Mouse (Mus musculus) limb, embryonic 15.5 days (tissue): ENCODE measurements around the gene Hnrnpk. TPM values are rescaled to one million over a fixed set of nuclear protein-coding genes. Genes with fewer than 3 reads are reported as not detected.
"Not testable (repeated sequence)": the region's sequence is repeated elsewhere in the genome, so short reads cannot be mapped to it uniquely, and the experiment has no call there.

Source experiments
- ATAC-seq: fragments of 200-750 bp; cut with Nextera tagmentation; 2 replicates; pipeline ENCODE4 v1.8.0; 2017; ENCODE audit warnings: low read depth, moderate TSS enrichment; ENCODE audit not compliant: insufficient number of reproducible peaks, low FRiP score, low TSS enrichment
- H3K27ac ChIP-seq: fragments of 300-500 bp; sonication (generic); 2 replicates; pipeline ENCODE4 v1.5.1; 2015; ENCODE audit warnings: moderate library complexity, mild to moderate bottlenecking, inconsistent platforms
- H3K27me3 ChIP-seq: fragments of 300-500 bp; sonication (generic); 2 replicates; pipeline ENCODE4 v1.6.1; 2015; ENCODE audit warnings: inconsistent platforms
- H3K36me3 ChIP-seq: fragments of 300-500 bp; sonication (generic); 2 replicates; pipeline ENCODE4 v1.6.1; 2015; ENCODE audit warnings: inconsistent platforms
- H3K4me1 ChIP-seq: fragments of 300-500 bp; sonication (generic); 2 replicates; pipeline ENCODE4 v1.6.1; 2015; ENCODE audit warnings: inconsistent platforms
- H3K4me2 ChIP-seq: fragments of 300-500 bp; sonication (generic); 2 replicates; pipeline ENCODE4 v1.6.1; 2015; ENCODE audit warnings: mild to moderate bottlenecking, inconsistent platforms
- H3K4me3 ChIP-seq: fragments of 300-500 bp; sonication (generic); 2 replicates; pipeline ENCODE4 v1.5.1; 2015; ENCODE audit warnings: mild to moderate bottlenecking, inconsistent platforms
- H3K9ac ChIP-seq: fragments of 300-500 bp; sonication (generic); 2 replicates; pipeline ENCODE4 v1.6.1; 2015; ENCODE audit warnings: inconsistent platforms
- H3K9me3 ChIP-seq: fragments of 300-500 bp; sonication (generic); 2 replicates; pipeline ENCODE4 v1.6.1; 2016; ENCODE audit warnings: inconsistent platforms
- WGBS: fragments of 180-500 bp; shearing (Covaris S2); methylation state at CpG from one replicate; pipeline ENCODE4 v1.1.7; 2015; 5-methylcytosine and 5-hydroxymethylcytosine counted together
- polyA plus RNA-seq: library from polyadenylated mRNA; unstranded; fragments of >200 nt; fragmentation: Nextera tagmentation; extraction: Ambion mirVana; gene quantifications from 2 replicates; pipeline ENCODE4 v1.2.1, GENCODE M21; 2015

The Hnrnpk gene
- 1,317 and 1,364 TPM in 2 replicates for polyA plus RNA-seq

- 7% methylated on average over 17 of the region's 17 CpGs for WGBS
- H3K4me1 ChIP-seq, H3K9me3 ChIP-seq, ATAC-seq, H3K36me3 ChIP-seq, H3K27me3 ChIP-seq: not testable (repeated sequence)
- Histone ChIP-seq H3K4me2 (peak within 1 kb of the TSS; percentile 48), H3K27ac (peak within 1 kb of the TSS; percentile 99), H3K4me3 (peak within 1 kb of the TSS; percentile 86), H3K9ac (peak within 1 kb of the TSS; percentile 99)
These were observed at the start of gene Hnrnpk for GRCm38 (mm10) chr13:58403243-58403642. Gene Hnrnpk, minus strand, starts transcription at chr13:58403343.

DNA sequence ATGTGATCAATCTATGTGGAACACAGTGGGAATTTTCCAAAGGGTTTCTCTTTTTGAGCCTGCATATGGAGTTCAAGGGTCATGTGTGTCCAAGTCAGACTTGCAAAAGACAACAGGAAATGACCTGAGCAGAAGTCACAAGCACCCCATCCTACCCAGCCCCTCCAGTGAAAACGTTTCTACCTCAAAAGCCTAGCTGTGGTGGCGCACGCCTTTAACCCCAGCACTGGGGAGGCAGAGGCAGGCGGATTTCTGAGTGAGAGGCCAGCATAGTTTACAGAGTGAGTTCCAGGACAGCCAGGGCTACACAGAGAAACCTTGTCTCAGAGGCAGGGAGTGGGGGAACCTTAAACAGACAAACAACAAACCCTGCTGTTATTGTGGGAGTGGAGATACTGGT is 49.1 kb upstream of the Hnrnpk start:
- WGBS: 68% methylated on average over 4 of the region's 4 CpGs
- Histone ChIP-seq H3K27ac (no peak overlapping the region), H3K4me3 (no peak overlapping the region), H3K27me3 (peaks cover 25% of the 10 kb centered on the region), H3K9ac (no peak overlapping the region), H3K4me1 (peaks cover 12% of the 10 kb centered on the region), H3K9me3 (no peaks in the 10 kb centered on the region), H3K4me2 (no peak overlapping the region), H3K36me3 (no peaks in the 10 kb centered on the region)
- no peak for ATAC-seq

DNA sequence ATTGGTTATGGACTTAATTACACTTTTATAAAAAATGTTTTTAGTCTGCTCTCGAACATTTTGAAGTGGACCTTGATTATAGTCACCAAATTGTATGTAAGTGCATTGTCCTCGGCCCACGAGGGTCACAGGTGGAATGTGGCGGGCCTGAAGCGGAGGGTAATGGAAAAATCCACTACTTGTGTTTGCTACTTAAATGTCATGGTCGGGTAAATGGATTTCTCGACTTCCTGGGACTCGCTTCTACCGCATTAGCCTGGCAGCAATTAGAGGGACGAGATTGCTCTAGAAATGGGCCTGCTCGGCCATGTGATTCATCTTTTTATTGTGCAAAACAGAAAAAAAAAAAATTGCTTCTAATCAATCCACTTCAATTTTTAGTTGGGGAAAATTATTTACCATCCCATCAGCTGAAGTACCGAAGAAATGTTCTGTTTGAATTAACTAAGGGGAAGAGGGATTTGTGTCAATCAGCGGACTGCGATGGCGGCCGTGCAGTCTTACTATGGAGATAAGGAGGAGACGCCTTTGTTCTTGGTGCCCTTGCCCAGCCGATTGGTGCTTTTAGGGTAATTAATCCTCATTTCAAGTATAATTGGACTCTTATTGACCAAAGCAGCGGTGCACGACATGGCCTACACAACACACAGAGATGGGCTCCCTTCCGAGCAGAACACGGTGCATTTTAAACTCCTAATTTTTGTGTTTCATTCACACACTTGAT is 47.5 kb upstream of the Hnrnpk start:
- H3K36me3 ChIP-seq: no peaks in the 10 kb centered on the region
- H3K9ac ChIP-seq: no peak overlapping the region
- peaks cover 25% of the 10 kb centered on the region for H3K27me3 ChIP-seq
- H3K9me3 ChIP-seq: no peaks in the 10 kb centered on the region
- H3K4me1 ChIP-seq: peaks cover 12% of the 10 kb centered on the region
- no peak overlapping the region for H3K27ac ChIP-seq
- no peak for ATAC-seq
- H3K4me3 ChIP-seq: no peak overlapping the region
- H3K4me2 ChIP-seq: no peak overlapping the region
- WGBS: 80% methylated on average over 22 of the region's 22 CpGs

- Histone ChIP-seq H3K9ac (no peak overlapping the region), H3K27me3 (no peaks in the 10 kb centered on the region; the same call in 1 of the 2 replicates), H3K27ac (no peak overlapping the region), H3K36me3 (no peaks in the 10 kb centered on the region), H3K9me3 (no peaks in the 10 kb centered on the region), H3K4me2 (no peak overlapping the region), H3K4me3 (no peak overlapping the region), H3K4me1 (0 out of 2 replicates have a peak, but pooled peaks cover 5% of the 10 kb centered on the region)
- WGBS: 79% methylated on average over 2 of the region's 2 CpGs
- ATAC-seq: no peak
These were observed 43.4 kb upstream of the Hnrnpk start for GRCm38 (mm10) chr13:58446541-58446940.

DNA sequence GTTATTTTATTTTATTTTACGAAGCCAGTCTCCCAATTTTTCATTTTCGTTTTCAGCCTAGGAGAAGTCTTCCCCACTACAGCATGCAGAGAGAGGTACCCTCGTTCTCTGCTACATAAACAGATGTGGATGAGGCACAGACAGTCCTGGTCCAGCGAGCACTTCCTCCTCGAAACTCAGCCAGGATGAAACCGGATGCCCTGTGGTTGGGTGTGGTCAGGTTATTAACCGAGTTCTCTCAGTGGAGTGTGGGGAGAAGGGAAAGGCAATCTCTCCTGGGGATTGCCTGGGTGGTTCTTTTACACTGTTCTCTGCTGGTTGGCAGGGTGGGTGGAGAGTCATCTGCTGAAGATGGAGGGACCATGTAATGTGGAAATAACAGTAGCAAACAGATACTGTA is 40.6 kb upstream of the Hnrnpk start:
- no peak for ATAC-seq
- H3K4me1 ChIP-seq: 0 out of 2 replicates have a peak, but pooled peaks cover 5% of the 10 kb centered on the region
- no peaks in the 10 kb centered on the region for H3K36me3 ChIP-seq
- no peaks in the 10 kb centered on the region for H3K27me3 ChIP-seq
- no peak overlapping the region for H3K4me3 ChIP-seq
- H3K9me3 ChIP-seq: no peaks in the 10 kb centered on the region
- H3K4me2 ChIP-seq: no peak overlapping the region
- no peak overlapping the region for H3K27ac ChIP-seq
- H3K9ac ChIP-seq: no peak overlapping the region
- WGBS: 29% methylated on average over 7 of the region's 7 CpGs

DNA sequence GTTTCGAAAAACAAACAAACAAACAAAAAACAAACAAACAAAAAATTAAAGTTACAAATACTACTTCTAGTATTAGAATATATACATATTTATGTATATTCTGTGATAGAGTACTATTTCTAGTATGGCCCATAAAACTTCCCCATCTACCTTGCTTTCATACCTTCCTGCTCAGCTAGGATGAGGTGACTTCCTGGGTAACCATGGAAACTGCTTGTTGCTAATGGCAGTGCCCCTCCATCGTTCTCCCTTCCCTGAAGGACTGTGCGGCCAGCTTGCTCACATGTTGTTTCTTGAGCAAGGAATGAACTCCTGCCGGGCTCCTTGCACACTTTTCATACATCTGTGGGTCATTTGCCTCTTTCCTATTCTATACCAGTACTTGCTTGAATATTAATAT is 40.2 kb upstream of the Hnrnpk start:
- Histone ChIP-seq H3K27ac (no peak overlapping the region), H3K27me3 (no peaks in the 10 kb centered on the region)
- 66% methylated on average over 4 of the region's 4 CpGs for WGBS

DNA sequence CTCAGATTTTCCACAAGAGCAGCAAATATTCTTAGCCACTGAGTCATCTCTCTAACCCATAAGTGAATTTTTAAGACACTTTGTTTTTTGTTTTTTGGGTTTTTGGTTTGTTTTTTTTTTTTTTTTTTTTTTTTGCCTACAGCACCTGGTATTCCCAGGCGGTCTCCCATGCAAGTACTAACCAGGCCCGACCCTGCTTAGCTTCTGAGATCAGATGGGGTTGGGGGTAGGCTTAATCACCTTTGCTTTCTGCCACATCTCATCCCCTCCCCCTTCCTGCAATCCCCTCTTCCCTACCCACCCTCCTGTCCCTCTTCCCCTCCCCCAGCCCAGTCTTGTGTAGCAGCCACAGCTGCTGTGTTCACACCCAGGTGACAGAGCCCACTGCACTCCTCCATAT is 36.6 kb upstream of the Hnrnpk start:
- no peaks in the 10 kb centered on the region for H3K9me3 ChIP-seq

More for the DNA sequence above, 40.2 kb upstream of the Hnrnpk start:
- Histone ChIP-seq H3K9me3 (no peaks in the 10 kb centered on the region), H3K4me3 (no peak overlapping the region), H3K4me2 (no peak overlapping the region), H3K4me1 (0 out of 2 replicates have a peak, but pooled peaks cover 5% of the 10 kb centered on the region), H3K36me3 (no peaks in the 10 kb centered on the region), H3K9ac (no peak overlapping the region)
- ATAC-seq: no peak

GRCm38 (mm10) chr13:58423061-58423660 is 20.0 kb upstream of the Hnrnpk start:
- Histone ChIP-seq H3K27me3 (no peaks in the 10 kb centered on the region), H3K4me1 (no peaks in the 10 kb centered on the region), H3K4me2 (no peak overlapping the region), H3K27ac (no peak overlapping the region), H3K36me3 (no peaks in the 10 kb centered on the region), H3K9me3 (no peaks in the 10 kb centered on the region), H3K4me3 (no peak overlapping the region), H3K9ac (no peak overlapping the region)
- WGBS: 66% methylated on average over 10 of the region's 10 CpGs
- no peak for ATAC-seq

More for the DNA sequence above, 36.6 kb upstream of the Hnrnpk start:
- Histone ChIP-seq H3K9ac (no peak overlapping the region), H3K36me3 (no peaks in the 10 kb centered on the region), H3K4me3 (no peak overlapping the region), H3K27ac (no peak overlapping the region), H3K4me1 (0 out of 2 replicates have a peak, but pooled peaks cover 5% of the 10 kb centered on the region), H3K27me3 (no peaks in the 10 kb centered on the region), H3K4me2 (no peak overlapping the region)
- ATAC-seq: no peak
- WGBS: 60% methylated on average over 2 of the region's 2 CpGs

GRCm38 (mm10) chr13:58422242-58422641 is 19.1 kb upstream of the Hnrnpk start:
- no peak for ATAC-seq
- H3K4me1 ChIP-seq: no peaks in the 10 kb centered on the region
- 85% methylated on average over 4 of the region's 4 CpGs for WGBS

GRCm38 (mm10) chr13:58421026-58421425 is 17.9 kb upstream of the Hnrnpk start:
- no peak overlapping the region for H3K9ac ChIP-seq
- H3K4me3 ChIP-seq: no peak overlapping the region
- no peaks in the 10 kb centered on the region for H3K36me3 ChIP-seq
- no peak for ATAC-seq
- H3K4me2 ChIP-seq: no peak overlapping the region
- 82% methylated on average over 4 of the region's 4 CpGs for WGBS
- H3K9me3 ChIP-seq: no peaks in the 10 kb centered on the region
- H3K4me1 ChIP-seq: no peaks in the 10 kb centered on the region
- H3K27me3 ChIP-seq: no peaks in the 10 kb centered on the region
- H3K27ac ChIP-seq: no peak overlapping the region

More at GRCm38 (mm10) chr13:58422242-58422641, 19.1 kb upstream of the Hnrnpk start:
- Histone ChIP-seq H3K4me3 (no peak overlapping the region), H3K36me3 (no peaks in the 10 kb centered on the region), H3K4me2 (no peak overlapping the region), H3K9ac (no peak overlapping the region), H3K27ac (no peak overlapping the region), H3K9me3 (no peaks in the 10 kb centered on the region), H3K27me3 (no peaks in the 10 kb centered on the region)

DNA sequence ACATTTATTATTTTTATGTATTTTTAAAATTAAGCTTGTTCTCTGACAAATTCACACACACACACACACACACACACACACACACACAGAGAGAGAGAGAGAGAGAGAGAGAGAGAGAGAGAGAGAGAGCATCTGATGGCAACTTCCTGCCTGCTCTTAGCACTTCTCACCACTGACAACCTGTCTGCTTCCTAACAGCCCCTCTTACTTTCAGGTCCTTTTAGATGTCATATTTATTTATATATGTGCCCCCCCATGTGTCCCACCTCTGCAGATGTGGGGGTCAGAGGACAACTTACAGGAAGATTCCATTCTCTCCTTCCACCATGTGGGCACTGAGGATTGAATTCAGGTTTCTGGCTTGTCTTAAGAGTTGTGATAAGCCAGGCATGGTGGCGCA is 16.1 kb upstream of the Hnrnpk start:
- no peaks in the 10 kb centered on the region for H3K36me3 ChIP-seq
- no peak overlapping the region for H3K9ac ChIP-seq
- no peaks in the 10 kb centered on the region for H3K27me3 ChIP-seq
- no peak overlapping the region for H3K4me2 ChIP-seq
- no peak overlapping the region for H3K27ac ChIP-seq
- H3K4me3 ChIP-seq: no peak overlapping the region
- no peaks in the 10 kb centered on the region for H3K4me1 ChIP-seq
- H3K9me3 ChIP-seq: no peaks in the 10 kb centered on the region
- ATAC-seq: no peak
- WGBS: 94% methylated on average over 1 of the region's 1 CpGs

GRCm38 (mm10) chr13:58418656-58419055 is 15.5 kb upstream of the Hnrnpk start:
- 89% methylated on average over 4 of the region's 4 CpGs for WGBS

More at GRCm38 (mm10) chr13:58418656-58419055, 15.5 kb upstream of the Hnrnpk start:
- no peaks in the 10 kb centered on the region for H3K27me3 ChIP-seq
- H3K27ac ChIP-seq: no peak overlapping the region
- H3K9ac ChIP-seq: no peak overlapping the region
- H3K4me2 ChIP-seq: no peak overlapping the region
- H3K4me1 ChIP-seq: no peaks in the 10 kb centered on the region
- H3K36me3 ChIP-seq: no peaks in the 10 kb centered on the region
- no peak for ATAC-seq
- no peaks in the 10 kb centered on the region for H3K9me3 ChIP-seq
- H3K4me3 ChIP-seq: no peak overlapping the region
